Mouse (Mus musculus): ENCODE measurements around the gene Pdgfa.

DNA sequence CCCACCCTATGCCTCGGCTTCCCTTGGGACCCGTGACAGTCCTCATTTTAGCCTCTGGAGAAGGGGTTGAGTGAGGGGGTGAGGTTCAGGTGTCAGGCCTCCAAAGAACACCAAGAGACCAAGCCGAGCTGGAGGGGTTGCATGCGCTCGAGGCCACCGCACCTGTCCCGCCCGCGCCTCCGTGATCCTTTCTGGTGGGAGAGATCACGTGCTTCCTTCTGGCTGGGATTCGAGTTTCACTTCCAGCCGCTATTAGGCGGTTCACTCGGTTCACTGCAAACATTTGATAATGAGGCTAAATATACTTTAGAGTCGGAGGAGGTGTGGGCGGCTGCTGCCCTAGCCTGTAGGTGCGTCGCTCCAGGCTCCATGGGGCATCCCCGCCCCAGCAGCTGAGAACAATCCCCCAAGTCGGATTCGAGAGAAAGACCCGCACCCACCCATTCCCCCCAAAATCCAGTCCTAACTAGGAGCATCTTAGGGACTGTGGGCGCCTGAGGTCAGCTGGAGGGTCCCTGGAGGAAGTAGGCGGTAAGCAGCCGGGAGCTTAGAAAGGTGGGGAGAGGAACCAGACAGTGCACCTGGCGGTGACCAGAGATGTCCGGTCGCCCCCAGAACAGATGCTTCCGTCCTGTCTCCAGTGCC, 888 bp upstream of the Pdgfa start:
- no peak for TF ChIP-seq CTCF (IDR thresholded peaks at IDR 0.05; ENCODE audit: control insufficient read depth, insufficient read depth, insufficient read length)
- no peak for TF ChIP-seq USF1 (IDR thresholded peaks at IDR 0.05; ENCODE audit: low read depth)

Measured in C2C12 (cell line).